Mouse (Mus musculus) ES-Bruce4 (cell line): Measurements from ENCODE around the gene Lpcat3. TPM values are rescaled to one million over a fixed set of nuclear protein-coding genes. Genes with fewer than 3 reads are reported as not detected.

Experiments used
- H3K27ac ChIP-seq: 2 replicates; pipeline ENCODE4 v1.5.1; 2012; ENCODE audit warnings: low read length, inconsistent platforms; ENCODE audit not compliant: insufficient read depth
- H3K27me3 ChIP-seq: 2 replicates; pipeline ENCODE4 v1.6.1; 2012; ENCODE audit warnings: mild to moderate bottlenecking, low read length, inconsistent platforms; ENCODE audit not compliant: control insufficient read depth, poor library complexity, insufficient read depth, severe bottlenecking
- H3K36me3 ChIP-seq: 2 replicates; pipeline ENCODE4 v1.6.1; 2012; ENCODE audit warnings: inconsistent platforms, mild to moderate bottlenecking, low read length, moderate library complexity; ENCODE audit not compliant: control insufficient read depth, poor library complexity, insufficient read depth, severe bottlenecking
- H3K4me1 ChIP-seq: one replicate; pipeline ENCODE4 v1.8.1; 2011; ENCODE audit warnings: low read length; ENCODE audit not compliant: control insufficient read depth, insufficient read depth
- H3K4me3 ChIP-seq: 2 replicates; pipeline ENCODE4 v1.5.1; 2011; ENCODE audit warnings: low read depth, mild to moderate bottlenecking, low read length
- H3K9ac ChIP-seq: 2 replicates; pipeline ENCODE4 v1.6.1; 2012; ENCODE audit warnings: low read depth, mild to moderate bottlenecking, inconsistent platforms; ENCODE audit not compliant: poor library complexity, severe bottlenecking
- H3K9me3 ChIP-seq: replicated peaks from 2 replicates; pipeline ENCODE4 v1.6.1; 2012; ENCODE audit warnings: mild to moderate bottlenecking, low read length, inconsistent platforms; ENCODE audit not compliant: control insufficient read depth, poor library complexity, insufficient read depth, severe bottlenecking
- CTCF ChIP-seq: IDR thresholded peaks from one replicate; pipeline ENCODE4 v1.8.1; 2011; ENCODE audit warnings: low read depth, low read length
- EP300 ChIP-seq: IDR thresholded peaks from 2 replicates; pipeline ENCODE4 v1.6.1; 2011; ENCODE audit warnings: low read depth, low read length; ENCODE audit not compliant: insufficient read depth
- POLR2A ChIP-seq: IDR thresholded peaks from one replicate; pipeline ENCODE4 v1.8.1; 2011; ENCODE audit warnings: low read length; ENCODE audit not compliant: insufficient read depth
- polyA plus RNA-seq: library from polyadenylated mRNA; stranded (reverse); fragments of >200 nt; gene quantifications from 2 replicates; pipeline ENCODE4 v1.2.4, GENCODE M21; 2011; ENCODE audit warnings: low read depth; ENCODE audit not compliant: missing spikeins, insufficient read depth, insufficient read length

Gene Lpcat3
- polyA plus RNA-seq, 1 experiment: 69.3 TPM

DNA sequence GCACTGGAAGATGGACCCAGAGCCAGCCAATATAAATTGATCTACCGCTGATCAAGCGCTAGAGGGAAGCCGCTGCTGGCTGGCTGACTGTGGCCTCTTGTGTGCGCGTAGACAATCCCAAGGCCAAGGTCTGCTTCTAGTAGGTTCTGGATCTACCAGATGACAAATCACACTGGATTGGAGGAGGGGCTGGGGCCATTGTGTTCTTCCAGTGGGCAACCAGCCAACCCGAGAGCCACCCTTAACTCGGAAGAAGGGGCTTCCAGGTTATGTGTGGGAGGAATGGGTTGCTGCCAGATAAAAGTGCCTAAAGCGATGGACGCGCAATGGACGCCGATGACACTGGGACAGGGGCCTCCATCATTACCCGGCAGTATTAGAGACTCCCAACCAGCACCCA lies 55.1 kb downstream of the Lpcat3 start:
- Histone ChIP-seq H3K4me1 (no peaks in the 10 kb centered on the region), H3K27ac (peak overlapping the region; percentile 27; the same call in 1 of the 2 replicates), H3K27me3 (no peaks in the 10 kb centered on the region), H3K36me3 (peaks cover 27% of the 10 kb centered on the region), H3K9ac (peak overlapping the region; percentile 82), H3K4me3 (peak overlapping the region; percentile 72), H3K9me3 (no peaks in the 10 kb centered on the region)
- TF ChIP-seq EP300 (no peak), POLR2A (no peak), CTCF (no peak)

DNA sequence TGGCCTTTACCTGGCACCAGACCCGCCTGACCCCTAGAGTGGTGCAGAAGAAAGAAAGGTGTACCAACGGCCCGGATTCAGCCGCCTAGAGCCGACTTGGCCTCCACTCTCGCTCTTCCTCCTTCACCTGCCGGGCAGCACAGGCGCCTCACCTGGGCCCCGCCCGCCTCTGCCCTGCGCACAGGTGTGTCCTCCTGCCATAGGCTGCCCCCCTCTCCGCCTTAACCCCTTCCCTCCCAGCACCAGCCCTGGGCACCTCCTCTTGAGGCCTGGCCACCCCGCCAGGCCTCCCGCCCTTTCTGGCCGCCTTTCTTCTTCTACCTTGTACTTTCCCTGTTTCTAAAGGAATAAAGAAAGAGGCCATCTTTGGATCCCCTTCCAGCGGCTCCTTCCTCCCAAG lies 55.9 kb downstream of the Lpcat3 start:
- peak overlapping the region; percentile 82 for H3K9ac ChIP-seq
- H3K27me3 ChIP-seq: no peaks in the 10 kb centered on the region
- H3K4me3 ChIP-seq: peak overlapping the region; percentile 72
- no peaks in the 10 kb centered on the region for H3K9me3 ChIP-seq
- no peaks in the 10 kb centered on the region for H3K4me1 ChIP-seq
- TF ChIP-seq CTCF (no peak), EP300 (no peak), POLR2A (no peak)
- peak overlapping the region; percentile 3; the same call in 1 of the 2 replicates for H3K27ac ChIP-seq
- H3K36me3 ChIP-seq: peaks cover 27% of the 10 kb centered on the region

DNA sequence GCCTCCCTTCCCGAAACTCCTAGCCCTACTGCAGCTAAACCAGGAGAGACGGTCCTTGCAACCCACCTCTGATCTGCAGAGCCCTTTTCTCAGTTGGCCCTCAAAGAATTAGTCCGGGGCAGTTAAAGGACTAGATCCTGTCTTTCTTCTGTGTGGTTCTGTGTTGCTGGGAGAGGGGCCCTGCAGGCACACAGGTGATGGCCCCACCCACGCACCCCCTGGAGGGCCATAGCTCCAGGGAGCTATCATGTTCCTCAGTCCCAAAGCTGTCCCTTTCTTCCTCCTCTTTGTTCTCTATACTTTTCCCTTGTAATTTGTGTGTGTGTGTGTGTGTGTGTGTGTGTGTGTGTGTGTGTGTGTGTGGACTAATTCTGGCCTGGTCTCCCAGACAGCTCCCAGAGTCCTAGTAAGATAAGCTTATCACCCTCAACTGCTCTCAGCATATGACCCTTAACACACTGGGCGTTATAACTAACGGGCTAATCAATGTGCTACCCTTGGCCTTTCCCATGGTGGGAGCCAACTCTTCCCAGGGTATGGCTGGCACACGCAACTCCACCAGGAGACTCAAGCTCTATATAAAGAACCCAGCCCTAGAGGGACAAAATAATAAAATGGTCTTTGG lies 56.6 kb downstream of the Lpcat3 start:
- no peaks in the 10 kb centered on the region for H3K4me1 ChIP-seq
- TF ChIP-seq CTCF (no peak), POLR2A (no peak), EP300 (no peak)
- peak overlapping the region; percentile 3; the same call in 1 of the 2 replicates for H3K27ac ChIP-seq
- peak overlapping the region; percentile 72 for H3K4me3 ChIP-seq
- peak overlapping the region; percentile 82 for H3K9ac ChIP-seq
- H3K27me3 ChIP-seq: no peaks in the 10 kb centered on the region
- peaks cover 23% of the 10 kb centered on the region for H3K36me3 ChIP-seq
- no peaks in the 10 kb centered on the region for H3K9me3 ChIP-seq

DNA sequence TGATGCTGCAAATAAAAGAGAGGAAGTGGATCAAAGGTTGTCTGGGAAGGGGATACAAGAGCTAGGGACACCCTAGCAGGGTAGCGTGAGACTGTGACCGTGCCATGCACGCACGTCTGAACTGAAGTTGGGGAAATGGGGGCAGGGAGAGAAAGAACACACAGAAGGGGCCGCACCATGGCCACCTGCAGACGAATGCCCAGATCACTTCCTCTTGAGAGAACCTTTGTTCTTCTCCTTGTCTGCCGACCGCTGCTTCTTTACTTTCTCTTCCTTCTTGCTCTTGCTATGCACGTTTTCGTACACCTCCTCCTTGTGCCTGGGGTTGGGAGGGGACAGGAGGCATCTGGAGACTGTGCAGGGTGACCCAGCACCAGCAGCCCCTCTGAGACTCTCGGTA lies 58.1 kb downstream of the Lpcat3 start:
- Histone ChIP-seq H3K9ac (no peak overlapping the region), H3K4me3 (no peak overlapping the region), H3K27ac (no peak overlapping the region), H3K9me3 (no peaks in the 10 kb centered on the region), H3K27me3 (no peaks in the 10 kb centered on the region), H3K36me3 (peaks cover 8% of the 10 kb centered on the region), H3K4me1 (no peaks in the 10 kb centered on the region)
- TF ChIP-seq POLR2A: no peak
- no peak for TF ChIP-seq EP300
- no peak for TF ChIP-seq CTCF

DNA sequence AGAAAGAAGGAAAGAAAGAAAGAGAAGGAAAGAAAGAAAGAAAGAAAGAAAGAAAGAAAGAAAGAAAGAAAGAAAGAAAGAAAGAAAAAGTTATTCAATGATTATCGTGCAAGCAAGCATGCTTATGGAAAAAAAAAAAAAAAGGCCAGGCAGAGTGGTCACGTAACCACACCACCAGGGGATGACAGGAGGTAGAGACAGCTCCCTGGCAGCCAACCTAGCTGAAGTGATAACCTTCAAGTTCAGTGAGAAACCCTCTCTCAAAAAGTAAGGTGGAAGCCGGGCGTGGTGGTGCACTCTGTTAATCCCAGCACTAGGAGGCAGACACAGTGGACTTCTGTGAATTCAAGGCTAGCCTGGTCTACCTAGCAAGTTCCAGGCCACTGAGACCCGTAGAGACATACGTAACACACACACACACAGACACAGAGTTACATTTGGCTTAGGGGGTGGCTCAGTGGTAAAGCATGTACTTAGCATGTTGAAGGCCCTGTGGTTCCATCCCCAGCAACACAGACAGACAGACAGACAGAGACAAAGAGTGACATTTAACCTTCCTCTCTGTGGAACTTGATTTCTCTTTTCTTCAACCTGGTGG lies 60.1 kb downstream of the Lpcat3 start:
- TF ChIP-seq POLR2A (no peak), CTCF (no peak), EP300 (no peak)
- Histone ChIP-seq H3K4me3 (no peak overlapping the region), H3K36me3 (no peaks in the 10 kb centered on the region), H3K9me3 (no peaks in the 10 kb centered on the region), H3K9ac (no peak overlapping the region), H3K27me3 (no peaks in the 10 kb centered on the region), H3K27ac (no peak overlapping the region), H3K4me1 (no peaks in the 10 kb centered on the region)

DNA sequence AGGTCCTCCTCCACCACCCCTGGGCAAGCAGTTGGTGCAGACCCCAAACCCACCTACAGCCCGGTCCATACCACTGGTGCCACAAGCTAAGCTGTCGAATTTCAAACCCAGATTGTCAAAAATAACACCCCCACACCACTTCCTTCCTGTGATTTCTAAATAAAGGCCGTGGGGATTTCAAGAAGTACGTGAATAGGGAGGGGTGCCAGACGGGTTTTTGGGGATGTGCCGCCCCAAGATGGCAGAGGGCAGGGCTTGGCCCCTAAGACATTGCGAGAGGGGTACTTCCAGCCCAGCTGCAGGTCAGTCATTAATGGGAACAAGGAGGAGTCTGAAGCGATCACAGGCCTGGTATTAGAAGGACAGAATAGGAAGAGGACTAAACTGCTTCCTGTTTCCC lies 60.7 kb downstream of the Lpcat3 start:
- Histone ChIP-seq H3K4me1 (no peaks in the 10 kb centered on the region), H3K27me3 (no peaks in the 10 kb centered on the region), H3K27ac (no peak overlapping the region), H3K4me3 (no peak overlapping the region), H3K36me3 (no peaks in the 10 kb centered on the region), H3K9ac (no peak overlapping the region), H3K9me3 (no peaks in the 10 kb centered on the region)
- TF ChIP-seq CTCF (no peak), POLR2A (no peak), EP300 (no peak)
